ENCODE assay signal across 8 mouse cellular contexts in the genomic region with DNA sequence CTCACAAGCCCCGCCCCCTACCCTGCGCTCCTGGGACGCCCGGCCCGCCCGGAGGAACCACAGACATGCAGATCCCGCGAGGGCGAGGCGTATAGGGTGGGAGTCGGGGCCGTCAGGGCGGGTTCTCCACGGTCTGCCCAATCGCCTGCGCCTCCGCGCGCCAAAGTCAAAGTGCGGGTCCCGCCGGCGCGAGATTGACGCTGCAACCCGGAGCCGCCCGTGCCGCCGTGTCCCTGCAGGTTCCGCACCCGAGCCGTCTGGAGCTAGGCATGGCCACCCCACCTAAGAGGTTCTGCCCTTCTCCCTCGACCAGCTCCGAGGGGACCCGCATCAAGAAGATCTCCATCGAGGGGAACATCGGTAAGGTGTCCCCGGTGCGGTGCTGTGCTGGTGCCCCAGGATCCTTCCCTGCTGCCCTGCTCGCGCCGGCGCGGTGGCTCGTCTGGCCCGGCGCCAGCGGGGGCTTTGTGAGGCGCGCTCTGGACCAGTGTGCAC. TPM values are rescaled to one million over a fixed set of nuclear protein-coding genes. Genes with fewer than 3 reads are reported as not detected.
DNase-seq lines count a peak whose midpoint lies in the region; TF ChIP-seq lines count a peak whose summit lies in the region.

Gene Dck, plus strand, starts transcription at position 10 of the 495 bp plus-strand sequence.

- peak within 1 kb of the TSS; percentile 93 for H3K4me3 ChIP-seq in gastrocnemius, adult 2 months
- peak within 1 kb of the TSS; percentile 97 for H3K4me3 ChIP-seq in megakaryocyte, embryonic 14.5 days (replicated peaks)

- peak; percentile 98 for DNase-seq in T-cell, adult 2 months (ENCODE audit: low spot score)
- peak; percentile 95 to 96 for DNase-seq in cerebellum, postnatal 4 days (ENCODE audit: low spot score in 2 of 2)
- DNase-seq in gastrocnemius, adult 2 months: peak; percentile 99
- DNase-seq in hindlimb bud, embryonic 11.5 days (ENCODE audit: extremely low spot score, low read depth, low spot score): peak; percentile 5
- DNase-seq in left cerebral cortex, adult 9 months (ENCODE audit: low spot score in 2 of 2): peak; percentile 91 to 95
- DNase-seq in right cerebral cortex, adult 2 months (ENCODE audit: low spot score in 2 of 2): peak; percentile 94 to 95
- peak; percentile 98 to 99 for DNase-seq in urinary bladder, postnatal 4 days (ENCODE audit: low spot score in 2 of 2)

- TF ChIP-seq CTCF in gastrocnemius, adult 2 months (IDR thresholded peaks at IDR 0.05): no peak

- H3K27me3 ChIP-seq in megakaryocyte, embryonic 14.5 days (replicated peaks): no peaks in the 10 kb centered on the region

- H3K9me3 ChIP-seq in megakaryocyte, embryonic 14.5 days: no peaks in the 10 kb centered on the region

- peaks cover 64% of the 10 kb centered on the region for H3K4me1 ChIP-seq in megakaryocyte, embryonic 14.5 days

- intact Hi-C loops in gastrocnemius, adult 2 months (cut with DNase I): loop anchor here (2.0 to 10.0 kb wide), 2 partner anchors 76 to 200 kb away; partner anchors contain the start of gene Rufy3

- peak within 1 kb of the TSS; percentile 88 for H3K27ac ChIP-seq in gastrocnemius, adult 2 months

- peaks cover 77% of the 10 kb centered on the region for H3K36me3 ChIP-seq in megakaryocyte, embryonic 14.5 days (replicated peaks; ENCODE audit: low read length)

RNA-seq across cellular contexts. Expression of gene Dck, which starts in this region (rescaled TPM):
- 1 to 10 TPM; 1.0 to 1.4 TPM for total RNA-seq in gastrocnemius, adult 2 months (2021)
- 1.5 and 2.0 TPM in 2 replicates for polyA plus RNA-seq in megakaryocyte, embryonic 14.5 days (2012; ENCODE audit: insufficient read depth, low replicate concordance)

Comparison
In these comparisons a context has a peak if more than half of its experiments do, and no peak if none do; other contexts are left out.
1. Peak in every context shown above with its lines: DNase-seq, H3K4me3 ChIP-seq and H3K27ac ChIP-seq.
2. DNase-seq: peak in every context shown above with its lines; median percentile 99 in gastrocnemius, adult 2 months; 98 in urinary bladder, postnatal 4 days; 98 in T-cell, adult 2 months; 96 in cerebellum, postnatal 4 days; 94 in right cerebral cortex, adult 2 months; 93 in left cerebral cortex, adult 9 months; 5 in hindlimb bud, embryonic 11.5 days.